Mouse (Mus musculus) left cerebral cortex, postnatal 14 days (tissue): ENCODE data around the gene Galk1. TPM values are rescaled to one million over a fixed set of nuclear protein-coding genes. Genes with fewer than 3 reads are reported as not detected.
"Not testable (repeated sequence)": the region's sequence is repeated elsewhere in the genome, so short reads cannot be mapped to it uniquely, and the experiment has no call there.

Experiments
- DNase-seq, 2 experiments: peaks; one replicate each; pipeline ENCODE4 v3.0.0; 2021 to 2022; ENCODE audit warnings: low spot score in 2 of 2, mixed read lengths in 1 of 2
- intact Hi-C: fragments of 180-260 bp; cut with DNase I; formaldehyde crosslinking; loops from one replicate; pipeline ENCODE4 v1.15.1; 2025
- total RNA-seq, 2 experiments: library from RNA; stranded (reverse); gene quantifications; 2 replicates each; pipeline ENCODE4 v1.2.3; 2021

Gene Galk1
- total RNA-seq, 2 experiments from 2014 or later, result 18.8 to 19.4 TPM

- no peak for DNase-seq
- intact Hi-C loops, result no loop called here
Observed at GRCm38 (mm10) chr11:116036671-116037070, 24.2 kb upstream of the Galk1 start.

GRCm38 (mm10) chr11:116034584-116034983 lies 22.1 kb upstream of the Galk1 start:
- intact Hi-C loops, result loop anchor here (5.0 kb wide), 1 partner anchor 53 kb away; the partner anchor contains the start of gene Wbp2
- DNase-seq, result no peak

- intact Hi-C loops, result loop anchor here (5.0 kb wide), 1 partner anchor 56 kb away; the partner anchor contains the start of gene Wbp2
- DNase-seq, result peak in 1 of 2 experiments; percentile 62
Observed at GRCm38 (mm10) chr11:116030898-116031845, 18.7 kb upstream of the Galk1 start.

GRCm38 (mm10) chr11:116030088-116030897 lies 17.8 kb upstream of the Galk1 start, which contains the start of gene Unk:
Gene Unk (plus strand): TSS chr11:116030322.
- intact Hi-C loops, result loop anchor here (5.0 kb wide), 1 partner anchor 57 kb away; the partner anchor contains the start of gene Wbp2
- DNase-seq, result peak; percentile 98 to 99

GRCm38 (mm10) chr11:116029086-116029865 lies 16.8 kb upstream of the Galk1 start:
- intact Hi-C loops, result no loop called here
- no peak for DNase-seq

GRCm38 (mm10) chr11:116028177-116028865 lies 15.8 kb upstream of the Galk1 start:
- no peak for DNase-seq
- intact Hi-C loops, result no loop called here

GRCm38 (mm10) chr11:116027756-116028155 lies 15.2 kb upstream of the Galk1 start, which contains the start of gene H3f3b:
Gene H3f3b (minus strand): TSS chr11:116027962.
- intact Hi-C loops, result no loop called here
- no peak for DNase-seq

GRCm38 (mm10) chr11:116025056-116025845 lies 12.7 kb upstream of the Galk1 start:
- intact Hi-C loops, result no loop called here
- DNase-seq, result no peak

GRCm38 (mm10) chr11:116024356-116024808 lies 11.9 kb upstream of the Galk1 start:
- intact Hi-C loops, result loop anchor here (5.0 kb wide), 1 partner anchor 108 kb away; the partner anchor contains the start of gene Trim65
- peak; percentile 98 to 99 for DNase-seq

- DNase-seq, result peak; percentile 58 to 69
- intact Hi-C loops, result loop anchor here (5.0 kb wide), 1 partner anchor 108 kb away; the partner anchor contains the start of gene Trim65
Observed at GRCm38 (mm10) chr11:116023771-116024355, 11.3 kb upstream of the Galk1 start.

GRCm38 (mm10) chr11:116023074-116023770 lies 10.7 kb upstream of the Galk1 start:
- intact Hi-C loops, result loop anchor here (5.0 kb wide), 1 partner anchor 109 kb away; the partner anchor contains the start of gene Trim65

GRCm38 (mm10) chr11:116022256-116022780 lies 9.8 kb upstream of the Galk1 start:
- intact Hi-C loops, result loop anchor here (5.0 kb wide), 1 partner anchor 110 kb away; the partner anchor contains the start of gene Trim65
- no peak for DNase-seq

More at GRCm38 (mm10) chr11:116023074-116023770, 10.7 kb upstream of the Galk1 start:
- not testable (repeated sequence) for DNase-seq

GRCm38 (mm10) chr11:116021328-116022220 lies 9.1 kb upstream of the Galk1 start:
- intact Hi-C loops, result loop anchor here (5.0 kb wide), 1 partner anchor 111 kb away; the partner anchor contains the start of gene Trim65
- no peak for DNase-seq

- intact Hi-C loops, result loop anchor here (5.0 kb wide), 1 partner anchor 112 kb away; the partner anchor contains the start of gene Trim65
- DNase-seq, result peak in 1 of 2 experiments; percentile 63
Observed at GRCm38 (mm10) chr11:116020519-116020922, 8.0 kb upstream of the Galk1 start.

GRCm38 (mm10) chr11:116019976-116020411 lies 7.5 kb upstream of the Galk1 start:
- intact Hi-C loops, result loop anchor here (5.0 kb wide), 2 partner anchors 62 to 112 kb away; partner anchors contain the start of gene Trim65
- DNase-seq, result no peak
